In the genomic region with DNA sequence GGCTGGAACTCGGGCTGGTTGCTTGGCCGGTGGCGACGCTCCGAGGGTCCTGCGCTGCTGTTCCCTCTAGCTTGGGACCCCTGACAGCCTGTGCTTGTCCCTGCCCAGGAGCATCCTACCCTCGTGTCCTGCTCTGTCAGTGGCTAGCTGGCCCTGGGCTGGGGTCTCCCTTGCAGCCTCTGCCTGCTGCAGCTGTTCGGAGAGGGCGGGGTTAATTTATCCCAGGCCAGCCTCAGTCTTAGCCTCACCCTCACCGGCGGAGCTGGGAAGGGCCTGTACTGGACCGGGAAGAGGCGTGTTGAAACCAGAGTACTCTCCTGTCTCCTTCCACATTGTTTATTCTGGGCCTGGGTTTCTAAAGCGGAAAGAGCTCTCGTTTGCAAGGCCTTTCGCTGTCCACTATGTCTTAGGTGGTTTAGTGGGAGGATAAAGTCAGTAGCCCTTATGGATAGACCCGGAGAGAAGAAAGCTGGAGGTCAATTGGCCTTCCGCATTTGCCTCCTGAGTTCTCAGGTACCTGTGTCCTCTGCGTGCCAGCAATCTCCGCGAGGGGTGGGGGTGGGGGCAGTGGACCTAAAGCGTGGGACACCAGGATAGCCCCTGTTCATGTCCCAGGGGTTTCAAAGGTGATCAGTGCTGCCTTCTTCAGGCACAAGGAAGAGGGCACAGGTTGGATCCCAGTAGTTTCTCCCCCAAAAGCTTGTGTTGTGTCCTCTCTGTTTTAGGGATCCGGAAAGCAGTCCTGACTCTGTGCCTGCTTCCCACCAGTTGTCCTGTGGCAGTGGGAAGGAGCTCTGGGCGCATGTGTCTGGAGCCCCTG, we compare ENCODE assay signal across 8 mouse cellular contexts. TPM values are rescaled to one million over a fixed set of nuclear protein-coding genes. Genes with fewer than 3 reads are reported as not detected.
DNase-seq lines count a peak whose midpoint lies in the region; ATAC-seq lines count a peak whose summit lies in the region.

No protein-coding gene starts in this region.

- H3K27ac ChIP-seq in embryonic facial prominence, embryonic 12.5 days, result no peak overlapping the region
- H3K27ac ChIP-seq in hindbrain, embryonic 10.5 days, result no peak overlapping the region
- H3K27ac ChIP-seq in liver, embryonic 12.5 days, result no peak overlapping the region
- H3K27ac ChIP-seq in neural tube, embryonic 12.5 days, result no peak overlapping the region

- H3K9me3 ChIP-seq in embryonic facial prominence, embryonic 12.5 days, result no peaks in the 10 kb centered on the region
- H3K9me3 ChIP-seq in hindbrain, embryonic 10.5 days, result no peaks in the 10 kb centered on the region
- H3K9me3 ChIP-seq in liver, embryonic 12.5 days (replicated peaks), result no peaks in the 10 kb centered on the region
- H3K9me3 ChIP-seq in neural tube, embryonic 12.5 days, result no peaks in the 10 kb centered on the region

- peaks cover 55% of the 10 kb centered on the region for H3K27me3 ChIP-seq in embryonic facial prominence, embryonic 12.5 days
- peaks cover 67% of the 10 kb centered on the region for H3K27me3 ChIP-seq in hindbrain, embryonic 10.5 days (ENCODE audit: insufficient read depth, poor library complexity, severe bottlenecking)
- H3K27me3 ChIP-seq in liver, embryonic 12.5 days (replicated peaks), result peaks cover 40% of the 10 kb centered on the region
- H3K27me3 ChIP-seq in neural tube, embryonic 12.5 days (replicated peaks), result peaks cover 25% of the 10 kb centered on the region

- intact Hi-C loops in gastrocnemius, postnatal 36 days (cut with DNase I), result loop anchor here (2.0 kb wide), 1 partner anchor 34 kb away; no protein-coding TSS in a partner anchor
- intact Hi-C loops in gastrocnemius, postnatal 14 days (cut with DNase I; ENCODE audit: low total_unique reads), result no loop called here

- H3K4me2 ChIP-seq in embryonic facial prominence, embryonic 12.5 days (replicated peaks), result peak overlapping the region; percentile 97
- peak overlapping the region; percentile 67 for H3K4me2 ChIP-seq in liver, embryonic 12.5 days
- peak overlapping the region; percentile 85 for H3K4me2 ChIP-seq in neural tube, embryonic 12.5 days (replicated peaks)

- H3K9ac ChIP-seq in embryonic facial prominence, embryonic 12.5 days, result peak overlapping the region; percentile 36
- H3K9ac ChIP-seq in liver, embryonic 12.5 days, result 0 out of 2 replicates have a peak overlapping the region, but pooled peaks have one; percentile 12
- peak overlapping the region; percentile 47; the same call in 1 of the 2 replicates for H3K9ac ChIP-seq in neural tube, embryonic 12.5 days

- peak; percentile 21 to 44 for DNase-seq in gastrocnemius, postnatal 36 days
- no peak for DNase-seq in gastrocnemius, postnatal 14 days
- DNase-seq in hindbrain, embryonic 10.5 days (ENCODE audit: low spot score), result peak; percentile 66
- no peak for DNase-seq in layer of hippocampus, postnatal 14 days (ENCODE audit: low spot score in 2 of 2)
- no peak for DNase-seq in ovary, postnatal 36 days (ENCODE audit: low spot score)

- H3K4me3 ChIP-seq in embryonic facial prominence, embryonic 12.5 days, result peak overlapping the region; percentile 51
- peak overlapping the region; percentile 66 for H3K4me3 ChIP-seq in hindbrain, embryonic 10.5 days
- peak overlapping the region; percentile 49 for H3K4me3 ChIP-seq in liver, embryonic 12.5 days
- H3K4me3 ChIP-seq in neural tube, embryonic 12.5 days, result peak overlapping the region; percentile 47

- peaks cover 13% of the 10 kb centered on the region for H3K4me1 ChIP-seq in embryonic facial prominence, embryonic 12.5 days
- peaks cover 24% of the 10 kb centered on the region for H3K4me1 ChIP-seq in hindbrain, embryonic 10.5 days (replicated peaks)
- peaks cover 7% of the 10 kb centered on the region for H3K4me1 ChIP-seq in liver, embryonic 12.5 days
- H3K4me1 ChIP-seq in neural tube, embryonic 12.5 days, result peaks cover 15% of the 10 kb centered on the region

- peak; percentile 45; the same call in 1 of the 2 replicates for ATAC-seq in embryonic facial prominence, embryonic 12.5 days (ENCODE audit: insufficient number of reproducible peaks, insufficient read depth, low FRiP score, low TSS enrichment)
- no peak for ATAC-seq in liver, embryonic 12.5 days
- 0 out of 2 replicates have a peak, but pooled peaks have one; percentile 44 for ATAC-seq in neural tube, embryonic 12.5 days (ENCODE audit: low FRiP score, low read depth)

- no peaks in the 10 kb centered on the region for H3K36me3 ChIP-seq in embryonic facial prominence, embryonic 12.5 days
- no peaks in the 10 kb centered on the region for H3K36me3 ChIP-seq in hindbrain, embryonic 10.5 days
- H3K36me3 ChIP-seq in liver, embryonic 12.5 days, result no peaks in the 10 kb centered on the region
- no peaks in the 10 kb centered on the region for H3K36me3 ChIP-seq in neural tube, embryonic 12.5 days

- WGBS in embryonic facial prominence, embryonic 12.5 days, result 3% methylated on average over 24 of the region's 24 CpGs
- WGBS in hindbrain, embryonic 10.5 days, result 3% methylated on average over 24 of the region's 24 CpGs
- 15% methylated on average over 24 of the region's 24 CpGs for WGBS in liver, embryonic 12.5 days (ENCODE audit: insufficient replicate concordance)
- 4% methylated on average over 24 of the region's 24 CpGs for WGBS in neural tube, embryonic 12.5 days

RNA-seq across cellular contexts. Expression of gene Mical2, which starts 1.0 kb away (rescaled TPM):
- 100 to 1,000 TPM; 194 to 214 TPM for total RNA-seq in gastrocnemius, postnatal 36 days (2021)
- 100 to 1,000 TPM in 1 of 2 experiments, 10 to 100 TPM in 1; 86.4 to 106 TPM for total RNA-seq in gastrocnemius, postnatal 14 days (2021)
- 2.1 and 3.3 TPM in 2 replicates for polyA plus RNA-seq in embryonic facial prominence, embryonic 12.5 days (2016; fragmentation: Nextera tagmentation; extraction: Ambion mirVana)
- polyA plus RNA-seq in hindbrain, embryonic 10.5 days (2016; fragmentation: Nextera tagmentation; extraction: Ambion mirVana), result 0.77 and 1.2 TPM in 2 replicates
- 3.4 and 4.1 TPM in 2 replicates for polyA plus RNA-seq in liver, embryonic 12.5 days (2016; fragmentation: Nextera tagmentation; extraction: Ambion mirVana)
- polyA plus RNA-seq in neural tube, embryonic 12.5 days (2016; fragmentation: Nextera tagmentation; extraction: Ambion mirVana), result 1.4 and 2.0 TPM in 2 replicates
- 100 to 1,000 TPM; 573 to 577 TPM for total RNA-seq in layer of hippocampus, postnatal 14 days (2021)

Comparison
In these comparisons a context has a peak if more than half of its experiments do, and no peak if none do; other contexts are left out.
1. DNase-seq: peak in gastrocnemius, postnatal 36 days (2 of 2) and hindbrain, embryonic 10.5 days (single experiment); none in gastrocnemius, postnatal 14 days (single experiment), layer of hippocampus, postnatal 14 days (0 of 2) and ovary, postnatal 36 days (single experiment).
2. Peak in every context shown above with its lines, with median percentiles within 50 percentile points of each other: H3K4me2 ChIP-seq, H3K4me3 ChIP-seq and H3K9ac ChIP-seq.